Mouse (Mus musculus) forebrain, postnatal 0 days (tissue): ENCODE measurements around the gene Abhd17c. TPM values are rescaled to one million over a fixed set of nuclear protein-coding genes. Genes with fewer than 3 reads are reported as not detected.

Source experiments
- ATAC-seq: fragments of 200-750 bp; cut with Nextera tagmentation; 2 replicates; pipeline ENCODE4 v1.8.0; 2017; ENCODE audit warnings: mild to moderate bottlenecking, moderate library complexity
- DNase-seq: peaks from one replicate; pipeline ENCODE4 v3.0.0-alpha.2; 2015
- H3K27ac ChIP-seq: fragments of 300-500 bp; sonication (generic); 2 replicates; pipeline ENCODE4 v1.5.1; 2014; ENCODE audit warnings: low read depth, mild to moderate bottlenecking, antibody characterized with exemption, low read length, moderate library complexity, mixed read lengths
- H3K27me3 ChIP-seq: fragments of 300-500 bp; sonication (generic); 2 replicates; pipeline ENCODE4 v1.6.1; 2014; ENCODE audit warnings: mild to moderate bottlenecking, low read length, mixed read lengths; ENCODE audit not compliant: insufficient read depth
- H3K36me3 ChIP-seq: fragments of 300-500 bp; sonication (generic); 2 replicates; pipeline ENCODE4 v1.6.1; 2014; ENCODE audit warnings: mild to moderate bottlenecking, moderate library complexity; ENCODE audit not compliant: insufficient read depth
- H3K4me1 ChIP-seq: fragments of 300-500 bp; sonication (generic); 2 replicates; pipeline ENCODE4 v1.6.1; 2014; ENCODE audit warnings: antibody characterized with exemption; ENCODE audit not compliant: insufficient read depth
- H3K4me2 ChIP-seq: fragments of 300-500 bp; sonication (generic); 2 replicates; pipeline ENCODE4 v1.6.1; 2014; ENCODE audit warnings: low read depth, mild to moderate bottlenecking, moderate library complexity
- H3K4me3 ChIP-seq: fragments of 300-500 bp; sonication (generic); 2 replicates; pipeline ENCODE4 v1.5.1; 2014; ENCODE audit warnings: low read depth, low read length, mixed read lengths
- H3K9ac ChIP-seq: fragments of 300-500 bp; sonication (generic); 2 replicates; pipeline ENCODE4 v1.6.1; 2014; ENCODE audit warnings: mild to moderate bottlenecking
- H3K9me3 ChIP-seq: fragments of 300-500 bp; sonication (generic); 2 replicates; pipeline ENCODE4 v1.6.1; 2016; ENCODE audit warnings: low read length
- CTCF ChIP-seq: sonication (generic); IDR thresholded peaks from 2 replicates; pipeline ENCODE4 v1.5.1; 2016; ENCODE audit warnings: antibody characterized with exemption, control low read depth, low read depth
- WGBS: fragments of 180-500 bp; shearing (Covaris S2); extraction: QIAGEN DNeasy Blood & Tissue Kit; methylation state at CpG from one replicate; pipeline ENCODE4 v1.1.7; 2014; 5-methylcytosine and 5-hydroxymethylcytosine counted together
- polyA plus RNA-seq: library from polyadenylated mRNA; unstranded; fragments of >200 nt; fragmentation: Nextera tagmentation; extraction: Ambion mirVana; gene quantifications from 2 replicates; pipeline ENCODE4 v1.2.1, GENCODE M21; 2015
- total RNA-seq: library from RNA; depleted of rRNA; stranded (reverse); fragments of >200 nt; gene quantifications from 2 replicates; pipeline ENCODE4 v1.2.3, GENCODE M21; 2014

The Abhd17c gene
- total and polyA plus RNA-seq, 2 experiments from 2014 or later, result 92.9 to 102 TPM

DNA sequence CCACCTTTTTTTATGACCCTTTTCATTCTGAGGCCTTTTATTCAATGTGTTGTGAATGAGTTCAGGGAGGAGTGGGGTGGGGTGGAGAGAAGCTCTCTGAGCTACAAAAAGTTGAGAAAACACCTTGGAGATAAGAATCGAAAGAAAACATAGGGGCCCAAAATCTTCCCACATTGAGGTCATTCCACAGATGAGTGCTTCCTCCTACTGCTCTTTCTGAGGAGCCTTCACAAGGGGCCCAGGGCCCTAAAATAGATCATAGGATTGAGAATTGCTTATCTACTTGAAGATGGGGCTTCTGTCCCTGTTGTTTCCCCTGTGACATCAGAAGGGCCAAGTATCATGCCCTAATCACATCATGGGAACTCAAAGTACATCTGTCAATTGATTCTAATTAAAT lies 14.3 kb upstream of the Abhd17c start:
- Histone ChIP-seq H3K36me3 (no peaks in the 10 kb centered on the region), H3K4me3 (no peak overlapping the region), H3K27ac (no peak overlapping the region), H3K9ac (no peak overlapping the region), H3K4me1 (no peaks in the 10 kb centered on the region), H3K4me2 (no peak overlapping the region), H3K27me3 (no peaks in the 10 kb centered on the region), H3K9me3 (no peaks in the 10 kb centered on the region)
- 88% methylated on average over 1 of the region's 1 CpGs for WGBS
- no peak for TF ChIP-seq CTCF
- DNase-seq (no peak), ATAC-seq (no peak)

DNA sequence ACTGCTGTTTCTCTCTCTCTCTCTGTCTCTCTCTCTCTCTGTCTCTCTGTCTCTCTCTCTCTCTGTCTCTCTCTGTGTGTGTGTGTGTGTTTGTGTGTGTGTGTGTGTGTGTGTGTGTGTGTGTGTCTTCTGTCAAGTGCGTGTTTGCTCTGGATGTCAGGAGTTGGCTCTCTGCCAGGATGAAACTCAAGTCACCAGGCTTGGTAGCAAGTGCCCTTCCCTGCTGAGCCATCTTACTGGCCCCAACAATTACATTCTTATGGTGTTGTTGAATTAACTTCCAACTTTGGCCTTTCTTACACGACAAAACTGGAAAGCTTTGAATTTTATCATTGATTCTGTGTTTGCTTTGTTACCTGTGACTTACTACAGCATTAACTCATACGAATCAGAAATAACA lies 13.6 kb upstream of the Abhd17c start:
- no peak for DNase-seq
- no peak for TF ChIP-seq CTCF
- H3K4me1 ChIP-seq, result no peaks in the 10 kb centered on the region
- 53% methylated on average over 3 of the region's 3 CpGs for WGBS
- H3K4me2 ChIP-seq, result no peak overlapping the region
- no peaks in the 10 kb centered on the region for H3K27me3 ChIP-seq
- H3K9me3 ChIP-seq, result no peaks in the 10 kb centered on the region
- H3K9ac ChIP-seq, result no peak overlapping the region
- no peak overlapping the region for H3K27ac ChIP-seq
- no peak for ATAC-seq
- no peaks in the 10 kb centered on the region for H3K36me3 ChIP-seq
- H3K4me3 ChIP-seq, result no peak overlapping the region

DNA sequence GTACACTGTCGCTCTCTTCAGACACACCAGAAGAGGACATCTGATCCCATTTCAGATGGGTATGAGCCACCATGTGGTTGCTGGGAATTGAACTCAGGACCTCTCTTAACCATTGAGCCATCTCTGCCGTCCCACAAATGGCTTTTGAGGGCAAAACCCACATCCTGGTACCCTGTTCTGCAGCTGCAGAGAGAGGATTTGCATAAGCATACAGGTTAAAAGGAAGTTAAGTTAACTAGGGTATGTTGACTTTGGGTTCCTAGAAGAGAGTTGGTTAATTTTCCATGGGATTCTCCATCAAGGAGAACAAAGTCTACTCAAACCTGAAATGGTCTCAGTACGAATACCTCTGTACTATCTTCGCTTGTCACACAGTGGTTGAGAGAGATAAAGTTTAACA lies 13.2 kb upstream of the Abhd17c start:
- Histone ChIP-seq H3K4me1 (no peaks in the 10 kb centered on the region), H3K9me3 (no peaks in the 10 kb centered on the region), H3K4me3 (no peak overlapping the region), H3K9ac (no peak overlapping the region), H3K4me2 (no peak overlapping the region), H3K36me3 (no peaks in the 10 kb centered on the region), H3K27me3 (no peaks in the 10 kb centered on the region), H3K27ac (no peak overlapping the region)
- no peak for DNase-seq
- TF ChIP-seq CTCF, result no peak
- ATAC-seq, result no peak
- WGBS, result 85% methylated on average over 4 of the region's 4 CpGs

DNA sequence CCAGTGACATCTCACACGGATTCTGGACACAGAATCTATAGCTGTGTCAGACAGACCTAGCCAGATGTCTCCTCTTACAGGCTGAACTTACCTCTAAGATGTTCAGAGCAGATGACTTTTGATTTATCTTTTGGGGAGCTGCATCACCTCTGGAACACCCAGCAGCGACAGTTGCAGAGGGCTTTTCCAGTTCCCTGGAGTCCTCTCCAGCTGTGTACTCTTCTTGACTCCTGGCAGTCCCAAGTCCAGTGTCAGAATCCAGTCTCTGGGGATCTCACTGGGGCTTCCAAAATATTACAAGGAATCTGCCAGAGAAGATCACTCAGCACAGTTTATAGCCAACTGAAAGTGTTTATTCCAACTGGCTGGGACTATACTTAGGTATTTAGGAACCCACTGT lies 12.7 kb upstream of the Abhd17c start:
- Histone ChIP-seq H3K27ac (no peak overlapping the region), H3K9ac (no peak overlapping the region), H3K4me1 (no peaks in the 10 kb centered on the region), H3K9me3 (no peaks in the 10 kb centered on the region), H3K36me3 (no peaks in the 10 kb centered on the region), H3K4me3 (no peak overlapping the region), H3K27me3 (no peaks in the 10 kb centered on the region), H3K4me2 (no peak overlapping the region)
- ATAC-seq (no peak), DNase-seq (no peak)
- TF ChIP-seq CTCF, result no peak
- 81% methylated on average over 2 of the region's 2 CpGs for WGBS

DNA sequence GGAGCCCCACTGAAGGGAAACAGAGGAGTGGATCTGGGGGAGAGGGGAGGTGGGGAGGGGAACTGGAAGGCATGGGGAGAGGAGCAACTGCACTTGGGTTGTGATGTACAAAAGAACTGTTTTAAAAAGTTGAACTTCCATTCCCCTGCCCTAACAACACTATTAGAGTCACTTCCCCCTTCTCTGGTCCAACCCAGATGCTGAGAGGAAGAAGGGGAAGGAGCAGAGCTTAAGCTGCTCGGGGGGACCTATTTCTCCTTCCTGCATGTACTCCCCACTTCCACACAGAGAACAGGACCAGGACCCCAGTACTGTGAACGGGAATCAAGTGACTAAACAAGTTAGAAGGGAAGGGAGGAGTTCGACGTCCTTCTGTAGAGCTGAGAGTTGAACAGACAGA lies 11.9 kb upstream of the Abhd17c start:
- H3K27ac ChIP-seq, result no peak overlapping the region
- no peak for DNase-seq
- no peak for ATAC-seq
- H3K27me3 ChIP-seq, result no peaks in the 10 kb centered on the region
- 81% methylated on average over 4 of the region's 4 CpGs for WGBS
- H3K36me3 ChIP-seq, result no peaks in the 10 kb centered on the region
- no peaks in the 10 kb centered on the region for H3K9me3 ChIP-seq
- H3K4me3 ChIP-seq, result no peak overlapping the region
- H3K4me2 ChIP-seq, result no peak overlapping the region
- H3K9ac ChIP-seq, result no peak overlapping the region
- no peaks in the 10 kb centered on the region for H3K4me1 ChIP-seq
- no peak for TF ChIP-seq CTCF

DNA sequence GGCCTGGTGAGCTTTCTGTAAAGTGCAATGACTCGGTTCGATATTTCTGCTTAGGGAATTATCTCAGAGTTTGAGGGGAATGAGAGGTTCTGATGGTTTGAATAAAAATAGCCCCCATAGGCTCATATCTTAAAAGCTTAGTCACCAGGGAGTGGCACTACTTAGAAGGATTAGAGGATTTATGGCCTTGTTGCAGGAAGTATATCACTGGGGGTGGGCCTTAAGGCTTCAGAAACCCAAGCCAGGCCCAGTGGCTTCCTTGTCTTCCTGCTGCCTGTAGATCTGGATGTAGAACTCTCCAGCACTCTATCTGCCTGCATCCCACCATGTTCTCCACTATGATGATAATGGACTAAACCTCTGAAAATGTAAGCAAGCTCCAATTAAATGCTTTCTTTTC lies 7.7 kb upstream of the Abhd17c start:
- Histone ChIP-seq H3K4me3 (no peak overlapping the region), H3K36me3 (no peaks in the 10 kb centered on the region), H3K9me3 (no peaks in the 10 kb centered on the region), H3K27me3 (no peaks in the 10 kb centered on the region), H3K4me2 (no peak overlapping the region), H3K9ac (no peak overlapping the region), H3K27ac (no peak overlapping the region), H3K4me1 (no peaks in the 10 kb centered on the region)
- no peak for ATAC-seq
- no peak for DNase-seq
- TF ChIP-seq CTCF, result no peak
- WGBS, result 89% methylated on average over 2 of the region's 2 CpGs

DNA sequence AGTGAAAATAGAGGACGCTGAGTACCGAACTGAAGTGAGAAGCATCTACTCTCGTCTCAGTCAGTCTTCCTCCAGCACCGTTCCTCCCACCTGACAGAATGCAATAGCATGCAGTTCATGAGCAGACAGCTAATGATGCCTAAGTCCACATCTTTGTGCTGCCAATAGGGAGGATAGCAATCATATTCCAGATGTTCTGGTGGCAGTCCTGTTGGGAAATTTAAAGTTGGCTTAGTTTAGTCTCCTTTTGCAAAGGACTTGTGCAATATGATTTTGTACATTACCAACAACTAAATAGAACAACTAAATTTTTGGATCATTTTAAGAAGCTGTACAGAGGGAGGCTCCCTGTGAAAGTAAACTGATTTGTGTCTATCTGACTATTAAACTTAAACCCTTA lies 2.1 kb upstream of the Abhd17c start:
- WGBS, result 88% methylated on average over 4 of the region's 4 CpGs

DNA sequence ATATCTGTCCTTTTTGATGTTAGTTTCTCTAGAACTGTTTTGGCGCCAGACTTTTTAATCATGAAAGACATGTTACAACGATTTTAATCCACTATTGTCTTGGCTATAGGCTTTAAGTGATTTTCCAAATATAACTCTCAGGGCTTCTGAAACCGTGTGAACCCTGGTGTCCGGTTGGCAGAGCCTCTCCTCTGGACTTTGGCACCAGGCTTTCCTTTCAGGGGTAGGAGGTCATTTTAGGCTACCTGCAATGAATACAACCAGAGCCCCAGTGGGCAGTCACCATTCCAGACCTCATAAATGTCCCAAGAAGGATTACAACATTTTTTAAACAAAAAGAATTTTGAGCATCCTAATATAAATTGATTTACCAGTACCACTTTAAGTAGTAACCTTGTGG lies 1.1 kb upstream of the Abhd17c start:
- H3K9ac ChIP-seq, result no peak overlapping the region
- no peak overlapping the region for H3K27ac ChIP-seq
- DNase-seq (no peak), ATAC-seq (no peak)
- no peaks in the 10 kb centered on the region for H3K9me3 ChIP-seq
- H3K4me2 ChIP-seq, result peak overlapping the region; percentile 77; the same call in 1 of the 2 replicates
- WGBS, result 79% methylated on average over 4 of the region's 4 CpGs
- H3K27me3 ChIP-seq, result no peaks in the 10 kb centered on the region
- no peak overlapping the region; the same call in 1 of the 2 replicates for H3K4me3 ChIP-seq
- TF ChIP-seq CTCF, result no peak
- peaks cover 28% of the 10 kb centered on the region for H3K4me1 ChIP-seq
- no peaks in the 10 kb centered on the region for H3K36me3 ChIP-seq

More for the DNA sequence above, 2.1 kb upstream of the Abhd17c start:
- H3K36me3 ChIP-seq, result no peaks in the 10 kb centered on the region
- DNase-seq (no peak), ATAC-seq (no peak)
- H3K9me3 ChIP-seq, result no peaks in the 10 kb centered on the region
- H3K4me2 ChIP-seq, result no peak overlapping the region
- no peak overlapping the region for H3K9ac ChIP-seq
- no peak overlapping the region for H3K27ac ChIP-seq
- H3K4me3 ChIP-seq, result no peak overlapping the region
- no peaks in the 10 kb centered on the region for H3K27me3 ChIP-seq
- H3K4me1 ChIP-seq, result peaks cover 19% of the 10 kb centered on the region
- TF ChIP-seq CTCF, result no peak
